Mouse (Mus musculus): ENCODE measurements around the gene Ttc28.

- TF ChIP-seq POLR2A (IDR thresholded peaks at IDR 0.05; ENCODE audit: borderline replicate concordance, control insufficient read depth, low read depth, low read length) (no peak), CTCF (IDR thresholded peaks at IDR 0.05; ENCODE audit: control insufficient read depth, insufficient read depth, low read length) (no peak)
These were observed 133.0 kb downstream of the Ttc28 start for GRCm38 (mm10) chr5:111012587-111012986.
